Comparison of ENCODE assay signal across 27 mouse cellular contexts in the genomic region with DNA sequence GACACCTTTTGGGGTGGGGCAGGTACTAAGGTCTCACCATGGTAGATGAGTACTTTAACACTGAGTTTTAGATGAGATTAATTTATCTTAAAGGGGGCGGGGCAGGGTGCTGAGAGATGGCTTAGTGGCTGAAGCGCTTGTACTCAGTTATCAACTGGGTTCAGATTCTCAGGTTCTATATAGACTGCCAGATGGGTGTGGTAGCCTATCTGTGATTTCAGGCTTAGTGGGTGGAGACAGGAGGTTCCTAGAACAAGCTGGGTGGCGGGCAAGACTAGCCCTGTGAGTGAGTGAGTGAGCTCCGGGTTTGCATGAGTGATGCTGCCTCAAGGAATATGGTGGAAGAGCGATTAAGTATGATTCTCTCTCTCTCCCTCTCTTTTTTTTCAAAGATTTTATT. TPM values are rescaled to one million over a fixed set of nuclear protein-coding genes. Genes with fewer than 3 reads are reported as not detected.
DNase-seq lines count a peak whose midpoint lies in the region; ATAC-seq and TF ChIP-seq lines count a peak whose summit lies in the region.
"Had no signal": no experiment of that assay in that cellular context is flagged by ENCODE, and none has a peak within 500 bp of the region (broad histone marks: within the 10 kb centered on the region; RNA-seq: fewer than 3 reads in every experiment).

No protein-coding gene starts in this region.

- peaks cover 15% of the 10 kb centered on the region for H3K4me1 ChIP-seq in liver, embryonic 11.5 days (replicated peaks; ENCODE audit: control insufficient read depth, insufficient read depth, low read length)
- H3K4me1 ChIP-seq in intestine, postnatal 0 days (replicated peaks; ENCODE audit: control insufficient read depth, insufficient read depth, low read length): 0 out of 2 replicates have a peak, but pooled peaks cover 12% of the 10 kb centered on the region
- peaks cover 11% of the 10 kb centered on the region; the same call in 1 of the 2 replicates for H3K4me1 ChIP-seq in midbrain, embryonic 15.5 days

- no peak overlapping the region for H3K9ac ChIP-seq in liver, embryonic 11.5 days (ENCODE audit: low read depth, low read length)
- H3K9ac ChIP-seq in intestine, postnatal 0 days (ENCODE audit: low read depth, low read length): no peak overlapping the region
- H3K9ac ChIP-seq in midbrain, embryonic 15.5 days: no peak overlapping the region
- H3K9ac ChIP-seq: embryonic facial prominence, embryonic 12.5 days; embryonic facial prominence, embryonic 15.5 days; forebrain, embryonic 15.5 days; heart, embryonic 12.5 days; heart, embryonic 15.5 days; hindbrain, embryonic 13.5 days had no signal

- no peak overlapping the region for H3K27ac ChIP-seq in liver, embryonic 11.5 days (ENCODE audit: low read depth, low read length)
- H3K27ac ChIP-seq in intestine, postnatal 0 days (ENCODE audit: low read depth, low read length): no peak overlapping the region
- H3K27ac ChIP-seq in midbrain, embryonic 15.5 days: no peak overlapping the region
- H3K27ac ChIP-seq: embryonic facial prominence, embryonic 12.5 days; embryonic facial prominence, embryonic 15.5 days; forebrain, embryonic 15.5 days; heart, embryonic 15.5 days; hindbrain, embryonic 10.5 days; hindbrain, embryonic 13.5 days had no signal

- H3K4me3 ChIP-seq in liver, embryonic 11.5 days (ENCODE audit: low read depth, low read length): no peak overlapping the region
- no peak overlapping the region for H3K4me3 ChIP-seq in intestine, postnatal 0 days (ENCODE audit: low read depth, low read length)
- no peak overlapping the region for H3K4me3 ChIP-seq in midbrain, embryonic 15.5 days
- H3K4me3 ChIP-seq: embryonic facial prominence, embryonic 12.5 days; embryonic facial prominence, embryonic 15.5 days; forebrain, embryonic 15.5 days; heart, embryonic 12.5 days; heart, embryonic 15.5 days; hindbrain, embryonic 10.5 days; hindbrain, embryonic 13.5 days had no signal

- H3K36me3 ChIP-seq in liver, embryonic 11.5 days (ENCODE audit: control insufficient read depth, insufficient read depth, low read length): no peaks in the 10 kb centered on the region
- H3K36me3 ChIP-seq in intestine, postnatal 0 days (ENCODE audit: control insufficient read depth, insufficient read depth): no peaks in the 10 kb centered on the region
- no peaks in the 10 kb centered on the region for H3K36me3 ChIP-seq in midbrain, embryonic 15.5 days (replicated peaks)
- H3K36me3 ChIP-seq: embryonic facial prominence, embryonic 15.5 days; forebrain, embryonic 15.5 days; heart, embryonic 12.5 days; heart, embryonic 15.5 days had no signal

- no peak for DNase-seq in liver, embryonic 11.5 days (ENCODE audit: low spot score)
- no peak for DNase-seq in liver
- DNase-seq in c-Kit-positive CD71-positive TER-119-positive erythroid progenitor cells, embryonic 14.5 days (ENCODE audit: low spot score): peak; percentile 35
- no peak for DNase-seq in adrenal gland, postnatal 36 days
- no peak for DNase-seq in right cerebral cortex, adult 2 months (ENCODE audit: low spot score in 2 of 2)
- DNase-seq: adrenal gland, postnatal 10 days; cerebellum, adult 11 months; cerebellum, adult 2 months; cerebellum, adult 9-11 months; cerebellum, postnatal 25 days; gastrocnemius, postnatal 25 days; heart, adult 18-20 months; heart, postnatal 10 days; heart, postnatal 36 days had no signal

- H3K27me3 ChIP-seq in liver, embryonic 11.5 days (replicated peaks; ENCODE audit: control insufficient read depth, insufficient read depth, low read length): peaks cover 9% of the 10 kb centered on the region; the same call in 1 of the 2 replicates
- no peaks in the 10 kb centered on the region for H3K27me3 ChIP-seq in intestine, postnatal 0 days (replicated peaks; ENCODE audit: control insufficient read depth, insufficient read depth, low read length)
- peaks cover 6% of the 10 kb centered on the region; the same call in 1 of the 2 replicates for H3K27me3 ChIP-seq in midbrain, embryonic 15.5 days (replicated peaks)
- H3K27me3 ChIP-seq: embryonic facial prominence, embryonic 15.5 days; forebrain, embryonic 15.5 days had no signal

- 65% methylated on average over 5 of the region's 5 CpGs for WGBS in liver, embryonic 11.5 days
- 63% methylated on average over 5 of the region's 5 CpGs for WGBS in intestine, postnatal 0 days
- 86% methylated on average over 5 of the region's 5 CpGs for WGBS in midbrain, embryonic 15.5 days

- no peak overlapping the region for H3K4me2 ChIP-seq in liver, embryonic 11.5 days
- H3K4me2 ChIP-seq in intestine, postnatal 0 days (replicated peaks; ENCODE audit: low read depth): no peak overlapping the region
- H3K4me2 ChIP-seq in midbrain, embryonic 15.5 days: no peak overlapping the region
- H3K4me2 ChIP-seq: embryonic facial prominence, embryonic 12.5 days; embryonic facial prominence, embryonic 15.5 days; forebrain, embryonic 15.5 days; heart, embryonic 12.5 days; heart, embryonic 15.5 days; hindbrain, embryonic 13.5 days had no signal

- no peak; the same call in 1 of the 2 replicates for TF ChIP-seq CTCF in intestine, postnatal 0 days (IDR thresholded peaks at IDR 0.05; ENCODE audit: low read depth)

- no peaks in the 10 kb centered on the region for H3K9me3 ChIP-seq in liver, embryonic 11.5 days (ENCODE audit: control insufficient read depth, low read length)
- no peaks in the 10 kb centered on the region for H3K9me3 ChIP-seq in intestine, postnatal 0 days (ENCODE audit: control insufficient read depth)
- no peaks in the 10 kb centered on the region for H3K9me3 ChIP-seq in midbrain, embryonic 15.5 days
- H3K9me3 ChIP-seq: embryonic facial prominence, embryonic 12.5 days; embryonic facial prominence, embryonic 15.5 days; forebrain, embryonic 15.5 days; heart, embryonic 12.5 days; heart, embryonic 15.5 days; hindbrain, embryonic 10.5 days; hindbrain, embryonic 13.5 days had no signal

- 0 out of 2 replicates have a peak, but pooled peaks have one; percentile 35 for ATAC-seq in liver, embryonic 11.5 days (replicated peaks; ENCODE audit: low FRiP score)
- 0 out of 2 replicates have a peak, but pooled peaks have one; percentile 17 for ATAC-seq in intestine, postnatal 0 days
- ATAC-seq in megakaryocyte progenitor cell, adult 5-6 weeks (replicated peaks; ENCODE audit: poor library complexity): peak; percentile 49
- ATAC-seq in midbrain, embryonic 15.5 days (replicated peaks): no peak
- ATAC-seq: forebrain, embryonic 15.5 days; hindbrain, embryonic 16.5 days; Patski had no signal

RNA-seq across cellular contexts. Expression of gene Dpm3, which starts 4.2 kb away (rescaled TPM):
- 106 and 118 TPM in 2 replicates for polyA plus RNA-seq in liver, embryonic 11.5 days (2014; fragmentation: Nextera tagmentation; extraction: Ambion mirVana)
- polyA plus RNA-seq in intestine, postnatal 0 days (2015; fragmentation: Nextera tagmentation; extraction: Ambion mirVana): 120 and 128 TPM in 2 replicates
- 84.4 and 101 TPM in 2 replicates for total RNA-seq in megakaryocyte progenitor cell, adult 5-6 weeks (2015)
- 80.4 and 135 TPM in 2 replicates for total RNA-seq in megakaryocyte progenitor cell, adult 5-6 weeks (2017)
- polyA plus RNA-seq in midbrain, embryonic 15.5 days (2015; fragmentation: Nextera tagmentation; extraction: Ambion mirVana): 65.8 and 69.1 TPM in 2 replicates
- total RNA-seq in adrenal gland, postnatal 36 days (2021): 100 to 1,000 TPM; 117 to 130 TPM

RNA-seq across cellular contexts. Expression of gene Trim46, which starts 8.9 kb away (rescaled TPM):
- polyA plus RNA-seq in liver, embryonic 11.5 days (2014; fragmentation: Nextera tagmentation; extraction: Ambion mirVana): 0.97 and 1.7 TPM in 2 replicates
- 1.2 and 1.3 TPM in 2 replicates for polyA plus RNA-seq in intestine, postnatal 0 days (2015; fragmentation: Nextera tagmentation; extraction: Ambion mirVana)
- total RNA-seq in megakaryocyte progenitor cell, adult 5-6 weeks (2015): 1.2 and 1.5 TPM in 2 replicates
- 0.12 and 0.91 TPM in 2 replicates for total RNA-seq in megakaryocyte progenitor cell, adult 5-6 weeks (2017)
- 95.9 and 97.9 TPM in 2 replicates for polyA plus RNA-seq in midbrain, embryonic 15.5 days (2015; fragmentation: Nextera tagmentation; extraction: Ambion mirVana)
- total RNA-seq in adrenal gland, postnatal 36 days (2021): 1 to 10 TPM; 1.3 to 1.6 TPM

RNA-seq across cellular contexts. Expression of gene Krtcap2, which starts 9.2 kb away (rescaled TPM):
- 246 and 251 TPM in 2 replicates for polyA plus RNA-seq in liver, embryonic 11.5 days (2014; fragmentation: Nextera tagmentation; extraction: Ambion mirVana)
- polyA plus RNA-seq in intestine, postnatal 0 days (2015; fragmentation: Nextera tagmentation; extraction: Ambion mirVana): 273 and 281 TPM in 2 replicates
- total RNA-seq in megakaryocyte progenitor cell, adult 5-6 weeks (2015): 284 and 290 TPM in 2 replicates
- 294 and 304 TPM in 2 replicates for total RNA-seq in megakaryocyte progenitor cell, adult 5-6 weeks (2017)
- polyA plus RNA-seq in midbrain, embryonic 15.5 days (2015; fragmentation: Nextera tagmentation; extraction: Ambion mirVana): 177 and 185 TPM in 2 replicates
- 100 to 1,000 TPM; 114 to 139 TPM for total RNA-seq in adrenal gland, postnatal 36 days (2021)

RNA-seq across cellular contexts. Expression of gene Slc50a1, which starts 15.4 kb away (rescaled TPM):
- 25.3 and 31.5 TPM in 2 replicates for polyA plus RNA-seq in liver, embryonic 11.5 days (2014; fragmentation: Nextera tagmentation; extraction: Ambion mirVana)
- 57.4 and 61.8 TPM in 2 replicates for polyA plus RNA-seq in intestine, postnatal 0 days (2015; fragmentation: Nextera tagmentation; extraction: Ambion mirVana)
- 70.1 and 72.0 TPM in 2 replicates for total RNA-seq in megakaryocyte progenitor cell, adult 5-6 weeks (2015)
- total RNA-seq in megakaryocyte progenitor cell, adult 5-6 weeks (2017): 49.4 and 65.0 TPM in 2 replicates
- 31.4 and 37.5 TPM in 2 replicates for polyA plus RNA-seq in midbrain, embryonic 15.5 days (2015; fragmentation: Nextera tagmentation; extraction: Ambion mirVana)
- total RNA-seq in adrenal gland, postnatal 36 days (2021): 10 to 100 TPM; 42.0 to 47.7 TPM

RNA-seq across cellular contexts. Expression of gene Efna1, which starts 25.9 kb away (rescaled TPM):
- 11.4 and 11.8 TPM in 2 replicates for polyA plus RNA-seq in liver, embryonic 11.5 days (2014; fragmentation: Nextera tagmentation; extraction: Ambion mirVana)
- 50.7 and 69.8 TPM in 2 replicates for polyA plus RNA-seq in intestine, postnatal 0 days (2015; fragmentation: Nextera tagmentation; extraction: Ambion mirVana)
- total RNA-seq in megakaryocyte progenitor cell, adult 5-6 weeks (2015): 0.62 TPM in 1 of 2 replicates, not detected in the other
- total RNA-seq in megakaryocyte progenitor cell, adult 5-6 weeks (2017): 0.17 TPM in 1 of 2 replicates, not detected in the other
- 8.0 and 10.2 TPM in 2 replicates for polyA plus RNA-seq in midbrain, embryonic 15.5 days (2015; fragmentation: Nextera tagmentation; extraction: Ambion mirVana)
- total RNA-seq in adrenal gland, postnatal 36 days (2021): 10 to 100 TPM in 1 of 2 experiments, 1 to 10 TPM in 1; 9.8 to 12.5 TPM
- total RNA-seq: common myeloid progenitor, adult 5-6 weeks had no signal

Comparison
In these comparisons a context has a peak if more than half of its experiments do, and no peak if none do; other contexts are left out.
1. RNA of gene Trim46, which starts 8.9 kb away (polyA plus RNA-seq): 95.9 to 97.9 TPM in midbrain, embryonic 15.5 days; 0.97 to 1.7 TPM in liver, embryonic 11.5 days and 1.2 to 1.3 TPM in intestine, postnatal 0 days; every median in the first group is over 10 times any median in the second.